In the genomic region with DNA sequence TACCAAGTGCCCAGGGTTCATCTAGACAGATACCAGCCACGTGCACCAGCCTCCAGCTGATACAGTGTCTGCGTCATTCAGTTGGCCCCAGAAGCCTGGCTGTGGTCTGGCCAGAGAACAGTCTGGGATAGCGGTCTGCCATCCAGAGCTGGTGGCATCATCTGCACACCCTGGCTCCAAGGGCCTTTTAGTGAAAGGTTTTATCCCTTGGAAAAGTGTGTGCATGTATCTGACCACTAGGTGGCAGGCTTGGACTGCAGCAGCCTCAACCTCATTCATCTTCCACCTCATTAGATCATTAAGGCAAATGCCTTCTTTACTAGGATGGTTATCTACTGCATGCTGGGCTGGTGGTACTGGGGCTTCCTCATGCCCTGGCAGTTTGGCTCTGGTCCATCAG, we compare ENCODE assay signal across 8 mouse cellular contexts.
DNase-seq lines count a peak whose midpoint lies in the region; ATAC-seq and TF ChIP-seq lines count a peak whose summit lies in the region.

No protein-coding gene starts in this region.

- no peak overlapping the region for H3K4me2 ChIP-seq in embryonic facial prominence, embryonic 14.5 days (ENCODE audit: low read depth, low read length)
- H3K4me2 ChIP-seq in liver, postnatal 0 days (ENCODE audit: low read depth, low read length) = no peak overlapping the region
- no peak overlapping the region for H3K4me2 ChIP-seq in neural tube, embryonic 14.5 days (ENCODE audit: low read depth, low read length)

- H3K27me3 ChIP-seq in ES-Bruce4 (ENCODE audit: control insufficient read depth, insufficient read depth, low read length, poor library complexity, severe bottlenecking) = no peaks in the 10 kb centered on the region
- no peaks in the 10 kb centered on the region for H3K27me3 ChIP-seq in embryonic facial prominence, embryonic 14.5 days (replicated peaks; ENCODE audit: control insufficient read depth, insufficient read depth, low read length)
- no peaks in the 10 kb centered on the region for H3K27me3 ChIP-seq in liver, postnatal 0 days (ENCODE audit: insufficient read depth, low read length)
- H3K27me3 ChIP-seq in neural tube, embryonic 14.5 days (ENCODE audit: control insufficient read depth, insufficient read depth, low read length) = no peaks in the 10 kb centered on the region

- no peaks in the 10 kb centered on the region for H3K9me3 ChIP-seq in ES-Bruce4 (replicated peaks; ENCODE audit: control insufficient read depth, insufficient read depth, low read length, poor library complexity, severe bottlenecking)
- no peaks in the 10 kb centered on the region for H3K9me3 ChIP-seq in embryonic facial prominence, embryonic 14.5 days (ENCODE audit: control insufficient read depth, low read length)
- no peaks in the 10 kb centered on the region for H3K9me3 ChIP-seq in liver, postnatal 0 days (ENCODE audit: low read length)
- no peaks in the 10 kb centered on the region for H3K9me3 ChIP-seq in neural tube, embryonic 14.5 days (ENCODE audit: control insufficient read depth, low read length)

- no peaks in the 10 kb centered on the region for H3K4me1 ChIP-seq in ES-Bruce4 (ENCODE audit: control insufficient read depth, insufficient read depth, low read length)
- H3K4me1 ChIP-seq in embryonic facial prominence, embryonic 14.5 days (ENCODE audit: control insufficient read depth, insufficient read depth, low read length) = no peaks in the 10 kb centered on the region
- H3K4me1 ChIP-seq in liver, postnatal 0 days (ENCODE audit: insufficient read depth) = no peaks in the 10 kb centered on the region
- H3K4me1 ChIP-seq in neural tube, embryonic 14.5 days (ENCODE audit: control insufficient read depth, insufficient read depth, low read length) = no peaks in the 10 kb centered on the region

- H3K27ac ChIP-seq in ES-Bruce4 (ENCODE audit: insufficient read depth, low read length) = no peak overlapping the region
- no peak overlapping the region for H3K27ac ChIP-seq in embryonic facial prominence, embryonic 14.5 days (replicated peaks; ENCODE audit: low read depth, low read length)
- no peak overlapping the region for H3K27ac ChIP-seq in liver, postnatal 0 days (ENCODE audit: low read depth)
- H3K27ac ChIP-seq in neural tube, embryonic 14.5 days (ENCODE audit: low read depth, low read length) = no peak overlapping the region

- no peak overlapping the region for H3K4me3 ChIP-seq in ES-Bruce4 (ENCODE audit: low read depth, low read length)
- no peak overlapping the region for H3K4me3 ChIP-seq in embryonic facial prominence, embryonic 14.5 days (ENCODE audit: low read depth, low read length)
- H3K4me3 ChIP-seq in liver, postnatal 0 days (ENCODE audit: low read depth, low read length) = no peak overlapping the region
- H3K4me3 ChIP-seq in neural tube, embryonic 14.5 days (ENCODE audit: low read depth, low read length) = no peak overlapping the region

- H3K9ac ChIP-seq in ES-Bruce4 (ENCODE audit: low read depth, poor library complexity, severe bottlenecking) = no peak overlapping the region
- no peak overlapping the region for H3K9ac ChIP-seq in embryonic facial prominence, embryonic 14.5 days (ENCODE audit: low read depth, low read length)
- no peak overlapping the region for H3K9ac ChIP-seq in liver, postnatal 0 days (replicated peaks)
- no peak overlapping the region for H3K9ac ChIP-seq in neural tube, embryonic 14.5 days (replicated peaks; ENCODE audit: low read depth, low read length)

- H3K36me3 ChIP-seq in ES-Bruce4 (ENCODE audit: control insufficient read depth, insufficient read depth, low read length, poor library complexity, severe bottlenecking) = no peaks in the 10 kb centered on the region
- no peaks in the 10 kb centered on the region for H3K36me3 ChIP-seq in embryonic facial prominence, embryonic 14.5 days (ENCODE audit: control insufficient read depth, insufficient read depth, low read length)
- no peaks in the 10 kb centered on the region for H3K36me3 ChIP-seq in liver, postnatal 0 days (replicated peaks; ENCODE audit: insufficient read depth, low read length)
- H3K36me3 ChIP-seq in neural tube, embryonic 14.5 days (ENCODE audit: control insufficient read depth, insufficient read depth, low read length) = no peaks in the 10 kb centered on the region

- peak; percentile 24 to 58 for DNase-seq in adrenal gland, postnatal 4 days (ENCODE audit: low spot score in 2 of 2)
- DNase-seq in embryonic facial prominence, embryonic 14.5 days (ENCODE audit: low spot score) = peak; percentile 81
- DNase-seq in heart, adult 9 months (ENCODE audit: low spot score in 2 of 2) = peak; percentile 32 to 56
- DNase-seq in kidney, postnatal 4 days = peak; percentile 79 to 83
- DNase-seq in liver, postnatal 0 days = peak; percentile 64
- peak; percentile 54 for DNase-seq in thymus, postnatal 14 days

- TF ChIP-seq CTCF in ES-Bruce4 (IDR thresholded peaks at IDR 0.05; ENCODE audit: low read depth, low read length) = peak; percentile 61
- TF ChIP-seq CTCF in liver, postnatal 0 days (IDR thresholded peaks at IDR 0.05; ENCODE audit: low read depth) = peak; percentile 97

- no peak for TF ChIP-seq EP300 in ES-Bruce4 (IDR thresholded peaks at IDR 0.05; ENCODE audit: insufficient read depth, low read depth, low read length)
- no peak for TF ChIP-seq EP300 in liver, postnatal 0 days (IDR thresholded peaks at IDR 0.05; ENCODE audit: low read depth)

- ATAC-seq in embryonic facial prominence, embryonic 14.5 days (ENCODE audit: low read depth) = peak; percentile 65
- peak; percentile 35; the same call in 1 of the 2 replicates for ATAC-seq in liver, postnatal 0 days
- peak; percentile 66; the same call in 1 of the 2 replicates for ATAC-seq in neural tube, embryonic 14.5 days (ENCODE audit: low read depth)

- no peak for TF ChIP-seq POLR2A in ES-Bruce4 (IDR thresholded peaks at IDR 0.05; ENCODE audit: insufficient read depth, low read length)

- WGBS in embryonic facial prominence, embryonic 14.5 days = 33% methylated on average over 3 of the region's 3 CpGs
- WGBS in liver, postnatal 0 days (ENCODE audit: insufficient replicate concordance) = 16% methylated on average over 3 of the region's 3 CpGs
- WGBS in neural tube, embryonic 14.5 days = 14% methylated on average over 3 of the region's 3 CpGs
